Mouse (Mus musculus) heart, postnatal 36 days (tissue): ENCODE measurements around the gene Chst11. TPM values are rescaled to one million over a fixed set of nuclear protein-coding genes. Genes with fewer than 3 reads are reported as not detected.

Experiments used
- DNase-seq, 2 experiments: peaks; one replicate each; pipeline ENCODE4 v3.0.0; 2021 to 2022
- intact Hi-C: fragments of 180-260 bp; cut with DNase I; formaldehyde crosslinking; loops from one replicate; pipeline ENCODE4 v1.15.1; 2025
- total RNA-seq, 2 experiments: library from RNA; stranded (reverse); gene quantifications; 2 replicates each; pipeline ENCODE4 v1.2.3; 2021

Chst11 gene
- total RNA-seq, 2 experiments from 2014 or later, result 2.8 to 3.2 TPM

DNA sequence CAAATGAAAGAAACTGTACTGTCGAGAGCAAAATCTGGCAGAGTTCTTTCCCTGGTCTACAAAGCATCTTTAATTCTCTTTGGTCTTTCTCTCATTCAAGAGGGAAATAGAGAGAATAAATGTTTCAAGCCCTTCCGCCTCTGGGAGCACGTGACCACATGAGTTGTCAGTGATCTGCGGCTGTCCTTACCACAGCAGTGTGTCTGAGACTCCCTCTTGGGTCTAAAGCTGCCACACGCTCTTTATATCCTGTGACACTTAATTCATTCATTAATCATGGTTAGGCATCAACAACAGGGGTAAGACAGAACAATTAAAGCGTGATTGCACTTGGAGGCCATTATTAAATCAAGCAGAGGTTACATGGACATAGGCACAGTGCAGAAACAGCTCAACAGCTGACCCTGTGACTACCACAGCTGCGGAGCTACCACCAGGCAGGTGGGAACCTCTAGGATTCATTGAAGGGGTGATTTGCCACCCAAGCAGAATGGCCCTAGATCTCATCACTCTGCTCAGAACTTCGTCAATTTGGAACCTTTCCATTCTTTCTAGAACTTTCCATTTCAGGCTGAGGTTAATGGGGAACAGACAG is 144.4 kb downstream of the Chst11 start:
- intact Hi-C loops, result no loop called here

DNA sequence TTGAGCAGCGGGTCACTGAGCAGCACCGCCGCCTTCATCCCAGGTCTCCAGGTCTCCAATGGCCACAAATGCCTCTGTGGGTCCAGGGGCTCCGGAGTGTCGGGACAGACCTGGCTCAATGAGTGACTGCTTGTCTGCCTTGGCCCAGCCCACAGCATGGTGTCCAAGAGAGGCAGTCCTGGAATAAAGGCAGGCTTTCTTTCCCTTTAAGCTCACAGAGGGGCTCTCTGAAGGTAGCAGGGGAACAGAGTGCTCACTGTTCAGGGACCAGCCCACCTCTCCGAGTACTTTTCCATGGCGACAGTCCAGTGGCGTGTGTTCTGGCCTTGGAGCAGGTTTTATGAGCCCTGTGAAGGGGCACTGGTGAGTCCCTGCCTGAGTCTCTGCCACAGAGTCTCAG is 145.3 kb downstream of the Chst11 start:
- DNase-seq, result no peak
- intact Hi-C loops, result no loop called here

More for the DNA sequence above, 144.4 kb downstream of the Chst11 start:
- DNase-seq, result no peak

DNA sequence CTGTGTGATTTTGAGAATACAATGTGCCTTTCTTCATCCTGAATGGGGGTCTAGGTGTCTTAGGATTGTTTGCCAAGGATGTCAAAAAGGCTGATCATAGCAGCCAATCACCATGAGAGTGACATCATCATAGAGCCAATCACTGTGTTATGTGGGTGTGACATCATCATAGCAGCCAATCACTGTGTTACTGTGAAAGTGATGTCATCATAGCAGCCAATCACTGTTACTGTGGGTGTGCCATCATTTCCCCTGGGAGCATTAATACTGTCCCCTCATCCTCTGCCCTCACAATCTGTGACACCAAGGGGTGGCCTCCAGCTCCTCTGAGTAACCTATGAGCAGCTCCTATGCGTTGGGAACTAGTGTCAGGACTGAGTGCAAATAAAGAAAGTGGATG is 146.6 kb downstream of the Chst11 start:
- no peak for DNase-seq
- intact Hi-C loops, result no loop called here

DNA sequence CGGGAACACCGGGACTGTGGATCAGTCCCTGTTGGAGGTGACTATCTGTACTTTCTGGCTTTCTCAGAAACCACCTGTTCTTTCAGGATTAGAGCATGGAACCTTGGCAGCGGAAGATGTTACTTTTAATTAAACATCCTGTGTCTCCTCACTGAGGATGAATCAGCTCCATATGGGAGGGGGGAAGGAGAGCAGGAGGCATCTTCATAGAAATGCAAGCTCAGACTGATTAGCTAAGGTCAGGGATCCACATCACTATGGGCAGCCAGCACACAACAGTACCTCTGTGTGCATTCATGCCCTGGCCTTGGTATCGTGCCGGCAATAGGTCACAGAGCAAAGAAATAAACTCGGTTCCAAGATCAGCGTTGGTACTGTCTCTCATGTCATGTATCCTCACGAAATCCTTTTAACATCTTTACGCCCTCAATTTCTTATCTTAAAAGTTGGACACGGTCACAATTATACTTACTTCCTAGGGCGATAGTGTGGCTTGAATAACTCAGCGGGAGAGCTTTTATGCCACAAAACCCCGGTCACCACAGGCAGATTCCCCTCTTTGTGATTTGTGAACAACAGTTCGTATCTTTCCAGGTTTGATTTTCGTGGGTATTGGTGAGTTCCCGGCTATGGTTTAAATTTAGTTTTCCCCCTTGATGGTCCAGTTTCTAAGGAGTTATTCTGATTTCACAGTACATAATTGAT is 148.7 kb downstream of the Chst11 start:
- DNase-seq, result no peak
- intact Hi-C loops, result no loop called here

DNA sequence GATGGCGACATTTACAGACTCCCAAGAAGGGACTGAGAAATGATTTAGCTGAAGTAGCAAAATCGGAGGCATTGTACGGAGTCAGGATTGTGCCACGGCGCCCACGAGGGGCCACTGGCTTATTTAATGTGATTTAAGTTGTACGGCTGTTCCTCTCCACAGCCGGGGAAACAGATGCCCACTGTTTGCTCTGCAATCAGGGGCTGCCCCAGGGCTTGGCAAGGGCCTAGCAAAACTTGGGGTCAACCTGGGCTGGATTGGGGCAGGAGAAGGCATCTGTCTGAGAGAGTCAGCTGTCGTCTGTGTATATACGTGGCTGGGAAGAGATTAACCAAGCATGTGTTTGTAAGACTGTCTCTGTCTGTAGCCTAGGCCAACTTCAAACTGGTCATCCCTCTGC is 149.6 kb downstream of the Chst11 start:
- intact Hi-C loops, result no loop called here
- no peak for DNase-seq

DNA sequence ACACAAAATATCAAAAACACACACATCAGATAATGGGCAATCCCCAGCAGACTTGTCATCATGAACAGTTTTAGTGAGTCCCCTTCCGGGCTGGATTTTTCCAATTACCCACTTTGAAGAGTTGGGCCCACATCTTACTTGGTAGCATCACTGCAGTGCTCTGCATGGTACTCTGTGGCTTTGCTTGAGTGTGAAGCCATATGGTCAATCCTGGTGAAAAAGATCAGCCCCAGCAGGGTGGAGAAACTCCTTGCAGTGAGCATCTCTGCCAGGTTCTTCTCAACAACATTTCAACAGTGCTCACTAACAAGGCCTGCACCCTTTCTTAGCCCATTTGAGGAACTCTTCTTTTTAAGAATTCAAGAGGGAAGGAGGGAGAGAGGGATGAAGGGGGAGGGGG is 150.7 kb downstream of the Chst11 start:
- intact Hi-C loops, result no loop called here
- no peak for DNase-seq

DNA sequence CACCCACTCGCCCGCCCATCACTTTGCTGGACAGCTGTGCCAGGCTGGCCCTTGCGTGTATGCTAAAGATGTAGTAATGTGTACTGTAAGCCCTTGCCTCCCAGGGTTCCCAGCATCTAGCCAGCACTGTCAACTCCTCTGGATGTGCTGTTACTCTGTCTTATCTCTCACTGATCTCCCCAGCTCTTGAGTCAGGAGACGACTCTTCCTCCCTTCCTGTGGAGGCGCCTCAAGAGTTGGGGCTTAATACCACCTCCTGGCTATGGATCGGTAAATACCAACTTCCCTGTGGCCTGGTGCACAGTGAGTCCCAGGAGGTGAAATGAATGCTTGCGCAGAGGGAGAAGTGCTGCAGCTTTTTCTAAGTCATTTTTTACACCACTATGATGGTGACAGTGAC is 151.8 kb downstream of the Chst11 start:
- DNase-seq, result no peak
- intact Hi-C loops, result no loop called here

DNA sequence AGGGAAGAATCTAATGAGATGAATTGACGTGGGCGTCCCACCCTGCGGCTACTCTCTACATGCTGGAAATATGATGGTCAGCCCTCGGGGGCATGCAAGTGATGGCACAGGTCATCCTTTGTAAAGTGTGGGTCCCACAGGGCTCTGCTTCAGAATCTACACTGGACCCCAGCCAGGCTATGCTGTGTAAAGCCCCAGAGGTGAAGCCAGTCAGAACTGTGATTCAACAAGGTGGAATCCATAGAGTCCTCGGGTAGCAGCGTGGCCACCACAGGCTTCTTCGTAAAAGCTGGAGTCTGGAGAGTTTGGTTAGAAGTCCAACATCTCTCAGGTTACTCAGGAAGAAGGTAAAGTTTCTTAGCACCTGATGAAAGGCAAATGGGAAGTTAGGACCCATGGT is 154.0 kb downstream of the Chst11 start:
- intact Hi-C loops, result no loop called here
- DNase-seq, result no peak

DNA sequence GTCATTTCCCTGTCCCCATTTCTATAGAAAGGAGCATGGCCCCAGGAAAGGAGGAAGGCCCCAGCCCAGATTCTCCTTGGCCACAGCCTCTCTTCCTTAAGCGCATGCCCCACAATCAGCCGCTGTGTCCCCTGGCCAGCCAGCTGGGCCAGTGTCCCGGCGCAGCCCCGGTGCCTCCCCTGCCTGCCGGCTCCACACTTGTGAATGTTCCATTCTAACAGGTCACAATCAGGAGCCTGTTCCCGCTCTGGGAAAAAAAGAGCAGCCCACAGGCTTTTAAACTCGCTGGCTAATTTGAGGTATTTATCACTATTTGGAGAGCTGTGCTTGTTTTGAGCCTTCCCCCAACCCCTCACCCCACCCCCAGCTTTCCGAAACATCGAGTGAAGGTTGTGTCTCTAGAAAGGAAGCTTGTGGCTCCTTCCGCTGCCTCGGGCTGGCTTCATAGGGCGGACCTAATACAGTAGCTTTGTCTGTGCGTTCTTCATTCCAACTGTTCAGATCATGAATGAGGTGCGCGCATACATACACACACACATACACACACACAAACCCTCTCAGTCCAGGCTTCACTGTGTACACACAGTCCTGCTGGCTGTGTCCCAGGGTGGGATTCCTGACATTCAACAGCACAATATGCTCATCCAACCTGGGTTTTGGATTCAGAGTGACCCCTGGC is 155.1 kb downstream of the Chst11 start:
- DNase-seq, result no peak

DNA sequence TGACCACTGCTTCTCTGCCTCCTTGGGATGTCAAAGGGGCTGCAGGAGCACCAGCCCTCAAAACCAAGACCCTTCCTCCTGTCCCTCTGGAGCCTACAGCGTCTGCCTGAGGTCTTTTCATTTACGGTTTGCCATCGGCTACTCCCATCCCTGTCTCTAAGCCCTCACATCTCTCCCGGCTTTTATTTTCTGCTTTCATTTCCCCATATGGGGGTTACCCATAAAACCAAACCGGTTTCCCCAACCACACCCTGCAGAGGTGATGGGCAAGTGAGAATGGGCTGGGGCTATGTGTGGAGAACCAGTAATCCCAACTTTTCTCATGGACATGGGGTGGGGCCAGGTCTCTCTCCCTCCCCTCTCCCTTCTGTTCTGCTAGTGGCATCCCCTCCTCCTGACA is 156.1 kb downstream of the Chst11 start:
- no peak for DNase-seq
- intact Hi-C loops, result no loop called here

More for the DNA sequence above, 155.1 kb downstream of the Chst11 start:
- intact Hi-C loops, result no loop called here

DNA sequence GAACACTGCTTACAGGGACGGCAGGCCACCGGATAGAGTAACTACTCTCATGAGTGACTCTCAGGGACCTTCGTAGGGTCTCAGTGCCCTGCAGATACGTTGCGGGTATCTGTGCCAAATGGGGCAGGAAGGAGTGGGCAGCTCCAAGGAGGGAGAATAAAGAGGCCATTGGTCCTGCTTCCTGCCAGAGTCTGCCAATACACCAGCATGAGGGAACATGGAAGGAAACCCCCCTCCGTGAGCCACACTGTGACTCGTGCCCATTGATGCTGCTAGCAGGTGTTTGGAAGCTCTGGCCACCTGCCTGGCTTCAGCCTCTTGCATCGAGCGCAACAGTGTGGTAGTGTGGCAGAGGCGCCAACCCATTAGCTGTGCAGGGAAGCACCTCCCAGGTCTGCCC is 157.8 kb downstream of the Chst11 start:
- intact Hi-C loops, result no loop called here
- no peak for DNase-seq

DNA sequence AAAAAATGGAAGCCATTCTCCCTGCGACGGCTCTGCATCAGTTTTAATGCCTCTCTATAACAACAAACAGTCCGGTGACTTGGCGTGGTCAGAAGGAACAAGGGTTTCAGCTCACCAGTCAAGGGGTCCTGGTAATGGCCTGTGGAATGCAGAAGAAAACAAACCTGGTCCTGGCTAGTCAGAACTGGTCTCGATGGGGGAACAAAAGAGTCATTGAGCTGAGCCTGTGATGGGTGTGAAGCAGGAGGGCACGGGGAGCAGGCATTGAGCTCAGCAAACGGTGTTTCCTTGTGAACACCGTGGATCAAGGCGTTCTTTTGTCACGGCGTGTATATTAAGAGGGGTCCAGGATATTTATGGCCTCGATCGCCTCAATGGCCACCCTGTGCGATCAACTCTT is 160.5 kb downstream of the Chst11 start:
- intact Hi-C loops, result no loop called here
- DNase-seq, result no peak

DNA sequence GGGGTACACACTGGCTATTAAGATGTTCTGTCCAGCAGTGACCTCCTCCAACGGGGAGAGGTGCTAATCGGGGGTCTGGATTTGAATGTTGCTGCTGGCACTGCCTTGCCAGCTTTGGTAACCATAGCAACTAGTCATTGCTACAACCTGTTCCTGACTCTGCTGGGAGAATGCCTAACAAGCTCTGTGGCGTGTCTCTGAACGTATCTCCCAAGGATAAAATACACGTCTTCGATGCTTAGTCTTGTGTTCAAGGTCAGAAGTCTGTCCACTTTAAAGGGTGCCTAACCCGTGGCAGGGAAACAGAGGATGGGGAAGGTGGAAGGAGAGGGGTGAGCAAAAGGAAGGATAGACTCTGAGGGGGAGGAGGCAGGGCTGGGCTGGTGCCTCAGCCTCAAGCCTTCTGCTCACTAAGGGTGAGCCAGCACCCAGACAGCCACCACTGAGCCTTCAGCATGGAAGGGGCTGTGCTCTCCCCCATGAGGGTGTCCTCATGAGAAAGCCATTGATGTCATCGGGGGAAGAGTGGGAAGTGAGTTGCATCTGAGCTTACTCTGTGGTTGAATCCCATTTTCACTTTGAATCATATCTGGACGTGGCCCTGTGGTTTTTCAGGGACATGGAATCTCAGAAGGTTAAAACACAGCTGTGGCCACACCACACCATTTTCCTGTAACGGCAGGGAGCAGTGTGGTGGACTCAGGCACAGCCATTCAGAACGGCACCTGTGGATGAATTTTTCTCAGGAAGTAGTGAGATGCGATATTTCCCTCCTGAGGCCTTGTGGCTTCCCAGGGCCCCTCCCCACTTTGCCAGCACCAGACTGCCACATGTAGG is 164.3 kb downstream of the Chst11 start:
- no peak for DNase-seq
- intact Hi-C loops, result no loop called here

DNA sequence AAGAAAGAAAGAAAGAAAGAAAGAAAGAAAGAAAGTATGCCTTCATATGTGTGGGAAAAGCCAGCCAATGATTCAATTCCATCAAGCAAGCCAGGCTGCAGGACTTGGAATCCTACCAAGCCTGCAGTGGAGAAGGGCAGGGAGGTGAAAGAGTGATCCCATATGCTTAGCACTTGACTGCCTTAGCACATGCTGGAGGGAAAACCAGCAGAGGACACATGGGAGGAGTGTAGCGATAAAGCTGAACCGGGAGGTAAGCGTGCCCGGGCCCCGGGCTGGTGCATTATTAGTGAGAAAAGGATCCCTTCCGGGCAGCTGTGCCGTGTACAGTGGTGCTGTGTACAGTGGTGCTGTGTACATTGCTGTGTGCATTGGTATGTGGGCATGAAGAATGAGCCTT is 165.3 kb downstream of the Chst11 start:
- DNase-seq, result peak in 1 of 2 experiments; percentile 15
- intact Hi-C loops, result no loop called here

DNA sequence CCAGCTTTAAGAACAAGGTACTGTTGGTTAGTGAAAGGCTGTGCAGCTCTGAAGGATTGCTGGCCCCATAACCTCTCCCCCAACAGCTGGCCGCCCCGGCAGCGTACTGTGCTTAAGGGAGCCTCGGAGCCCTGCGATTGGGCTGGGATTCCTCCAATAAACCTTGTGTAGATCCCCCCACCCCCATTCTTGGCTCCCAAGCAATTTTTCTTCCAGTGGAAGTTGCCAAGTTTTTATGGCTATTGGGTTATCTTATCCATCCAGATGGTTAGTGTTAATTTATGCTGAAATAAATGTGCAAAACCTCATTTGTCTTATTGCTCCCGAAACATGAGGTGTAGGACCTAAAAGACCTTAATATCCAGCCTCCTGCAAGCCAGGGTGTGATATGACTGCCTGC is 166.1 kb downstream of the Chst11 start:
- intact Hi-C loops, result no loop called here
- DNase-seq, result no peak

DNA sequence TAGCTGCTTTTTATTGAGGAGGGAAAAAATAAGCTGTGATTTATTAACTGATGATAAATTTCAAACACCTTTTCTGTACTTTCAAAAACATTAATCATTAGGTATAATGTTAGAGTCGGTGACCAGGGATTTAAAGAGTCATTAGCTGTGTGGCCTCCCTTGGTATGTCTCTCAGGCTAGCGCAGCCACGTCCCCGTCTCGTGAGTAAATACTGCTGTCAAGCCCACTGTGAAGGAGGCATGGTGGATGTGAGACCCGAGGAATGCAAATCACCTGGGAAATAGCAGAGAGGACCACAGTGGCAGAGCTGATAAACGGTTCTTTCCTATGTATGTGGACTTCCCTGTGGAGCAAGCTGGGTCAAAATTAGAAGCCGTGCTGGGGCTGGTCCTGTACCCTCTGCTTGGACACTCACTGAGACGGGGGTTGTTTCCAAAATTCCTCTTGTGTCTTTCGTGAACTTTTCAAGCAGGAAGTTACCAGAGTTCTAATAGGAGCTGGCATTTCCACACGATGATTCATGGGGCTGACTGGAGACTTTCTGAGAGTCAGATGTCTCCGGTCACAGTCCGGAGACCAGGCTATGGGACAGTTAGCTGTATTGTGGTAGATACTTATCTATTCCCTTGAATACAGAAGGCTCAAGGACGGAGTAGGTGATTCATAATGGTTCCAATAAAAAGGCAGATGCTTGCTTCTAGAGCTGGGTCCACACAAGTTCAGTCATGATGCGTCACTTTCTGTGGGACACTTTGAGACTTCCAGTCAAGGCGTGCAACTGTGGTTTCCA is 166.8 kb downstream of the Chst11 start:
- intact Hi-C loops, result no loop called here
- DNase-seq, result no peak

DNA sequence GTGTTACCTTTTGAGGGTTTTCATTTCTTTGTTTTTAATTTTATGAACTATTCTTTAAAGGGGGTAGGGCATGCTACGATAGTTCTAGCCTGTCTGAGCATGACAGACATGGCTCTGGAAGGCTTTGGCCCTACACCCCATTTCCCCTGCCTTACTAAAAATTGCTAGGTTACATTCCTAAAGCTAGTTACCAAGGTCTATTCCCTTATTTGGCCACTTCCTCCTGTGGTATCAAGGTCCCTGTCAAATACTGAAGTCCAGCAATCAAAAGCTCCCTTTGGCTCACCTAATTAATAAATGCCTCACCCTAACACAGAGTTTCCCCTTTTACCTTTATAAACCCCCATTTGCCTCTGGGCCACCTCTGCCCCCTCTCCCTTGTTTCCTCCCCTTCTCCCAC is 167.4 kb downstream of the Chst11 start:
- no peak for DNase-seq
- intact Hi-C loops, result no loop called here

DNA sequence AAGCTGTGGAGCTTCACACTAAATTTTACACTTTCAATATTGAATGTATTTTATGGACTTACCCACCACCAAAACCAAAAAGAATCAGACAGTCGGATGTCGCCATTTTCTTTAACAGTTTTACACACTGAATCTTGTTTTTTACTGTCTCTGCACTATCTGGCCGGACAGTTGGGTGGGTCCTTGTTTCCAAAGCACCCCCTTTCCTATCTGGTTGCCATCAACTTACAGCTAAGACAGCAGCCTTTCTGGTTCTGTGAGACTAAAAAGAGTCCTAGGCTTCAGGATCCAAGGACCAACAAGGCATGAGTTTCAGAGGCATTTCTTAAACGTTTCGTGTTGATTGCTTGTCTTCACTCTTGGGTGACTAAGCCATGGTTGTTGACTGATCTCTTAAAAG is 168.1 kb downstream of the Chst11 start:
- DNase-seq, result no peak
- intact Hi-C loops, result no loop called here

DNA sequence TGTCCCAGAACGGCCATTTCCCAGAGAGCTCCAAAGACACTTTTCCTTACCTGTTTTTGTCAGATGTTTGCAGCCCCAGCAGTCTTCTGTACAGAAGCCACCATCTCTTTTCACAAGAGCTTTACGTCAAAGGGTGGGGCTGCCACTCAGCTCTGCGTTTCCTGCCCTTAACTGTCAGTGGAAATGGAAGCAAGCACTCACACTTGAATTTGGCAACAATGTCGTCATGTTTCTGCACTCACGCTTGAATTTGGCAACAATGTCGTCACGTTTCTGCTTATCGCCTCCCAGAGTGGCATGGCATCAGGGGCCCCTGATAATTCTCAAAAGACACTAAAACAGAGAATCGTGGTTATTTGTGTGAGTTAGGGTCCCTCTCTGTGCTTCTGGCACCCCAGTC is 168.6 kb downstream of the Chst11 start:
- intact Hi-C loops, result no loop called here
- no peak for DNase-seq

DNA sequence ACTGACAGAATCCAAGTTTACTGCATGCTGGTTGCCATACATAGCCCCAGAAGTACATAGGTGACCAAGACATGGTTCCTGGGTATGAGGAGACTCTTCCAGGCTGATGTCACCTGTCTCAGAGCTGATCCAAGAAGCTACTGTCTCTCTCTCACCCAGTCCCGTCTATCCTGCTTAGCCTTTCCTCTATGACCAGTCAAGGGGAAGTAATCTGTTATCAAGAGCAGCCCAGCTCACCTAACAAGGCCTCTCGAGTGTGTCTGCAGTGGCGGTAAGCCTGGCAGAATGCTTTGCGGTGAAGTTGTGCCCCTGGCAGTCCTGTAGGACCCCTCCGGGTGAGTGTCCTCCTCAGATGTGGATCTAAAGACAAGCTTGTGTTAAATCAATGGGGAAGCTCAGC is 172.0 kb downstream of the Chst11 start:
- intact Hi-C loops, result no loop called here
- DNase-seq, result no peak

DNA sequence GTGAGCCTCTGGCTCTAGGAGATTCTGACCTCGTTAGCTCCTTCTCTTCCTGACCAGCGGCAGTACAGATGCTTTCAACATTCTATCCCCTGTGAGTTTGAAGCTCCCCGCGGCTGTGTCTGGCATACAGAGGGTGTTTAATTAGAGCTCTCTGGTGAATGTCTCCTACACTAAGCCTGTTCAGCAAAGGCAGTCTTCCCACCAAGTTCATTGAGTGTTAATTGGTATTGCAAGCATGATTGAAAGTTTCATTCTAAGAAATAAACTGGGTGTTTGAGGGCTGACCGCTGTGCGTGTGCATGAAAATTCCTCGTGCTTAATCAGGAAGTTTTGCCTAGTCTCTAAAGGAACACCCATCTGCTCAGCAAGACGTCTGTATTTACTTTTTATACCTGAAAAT is 173.0 kb downstream of the Chst11 start:
- DNase-seq, result no peak
- intact Hi-C loops, result no loop called here
